Mouse (Mus musculus) erythroid progenitor cell, adult 5-6 weeks (primary cell): ENCODE results near the gene Pzp. TPM values are rescaled to one million over a fixed set of nuclear protein-coding genes. Genes with fewer than 3 reads are reported as not detected.

Experiments used
- ATAC-seq: replicated peaks from 2 replicates; pipeline ENCODE4 v1.8.0; 2016; ENCODE audit warnings: moderate number of reproducible peaks, mild to moderate bottlenecking, moderate TSS enrichment, inconsistent platforms; ENCODE audit not compliant: poor library complexity, low FRiP score, severe bottlenecking
- total RNA-seq, 2 experiments: library from RNA; stranded (forward) in 1 of 2; stranded (reverse) in 1 of 2; fragments of 150-400 nt in 1 of 2; fragments of 186-747, 209-891 nt in 1 of 2; gene quantifications; 2 replicates each; pipeline versions ENCODE4 v1.2.3 to v1.2.4; 2015 to 2017; ENCODE audit warnings: low replicate concordance in 2 of 2

Gene Pzp
- total RNA-seq, 2 experiments from 2014 or later = not detected

- ATAC-seq = no peak
Measured at GRCm38 (mm10) chr6:128487736-128488135, 38.8 kb downstream of the Pzp start.

- ATAC-seq = peak; percentile 95
Measured at GRCm38 (mm10) chr6:128479463-128480454, 46.8 kb downstream of the Pzp start.

- ATAC-seq = no peak
Measured at GRCm38 (mm10) chr6:128477495-128477894, 49.0 kb downstream of the Pzp start.

DNA sequence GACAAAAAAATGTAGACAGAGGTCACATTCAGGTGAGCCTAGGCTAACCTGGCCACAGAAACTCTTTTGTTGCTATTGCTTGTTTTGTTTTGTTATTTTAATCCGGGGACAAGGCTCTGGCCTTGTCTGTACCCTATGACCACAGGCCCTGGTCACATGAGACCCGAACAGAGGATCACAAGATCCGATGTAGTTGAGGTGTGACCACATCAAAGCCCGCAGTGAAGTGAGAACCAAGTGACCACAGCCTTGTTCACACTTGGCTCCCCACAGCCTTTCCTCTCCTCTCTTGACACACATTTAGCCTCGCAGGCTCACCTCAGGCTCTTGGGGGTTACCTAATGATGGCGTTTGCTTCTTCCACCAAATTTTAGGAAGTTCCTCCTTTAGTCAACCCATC, 52.4 kb downstream of the Pzp start:
- ATAC-seq = no peak

DNA sequence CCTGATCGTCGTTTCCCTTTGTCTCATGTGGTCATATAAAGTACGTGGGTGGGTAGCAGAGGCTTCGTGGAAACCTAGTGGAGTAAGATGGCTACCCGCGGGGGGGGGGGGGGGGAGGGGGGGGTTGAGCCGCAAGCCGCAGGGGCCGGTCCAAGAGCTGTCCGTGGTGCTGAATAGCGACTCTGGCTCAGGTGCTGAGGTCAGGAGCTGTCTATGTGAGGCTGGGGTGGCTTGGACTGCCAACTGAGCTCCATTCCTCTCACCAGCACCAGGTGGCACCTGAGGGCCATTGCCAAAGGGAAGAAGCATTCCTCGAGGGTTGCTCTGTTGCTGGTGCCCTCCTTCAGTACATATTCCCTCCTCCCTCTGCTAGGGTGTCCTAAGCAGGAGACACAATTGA, 57.1 kb downstream of the Pzp start:
- no peak; the same call in 1 of the 2 replicates for ATAC-seq

DNA sequence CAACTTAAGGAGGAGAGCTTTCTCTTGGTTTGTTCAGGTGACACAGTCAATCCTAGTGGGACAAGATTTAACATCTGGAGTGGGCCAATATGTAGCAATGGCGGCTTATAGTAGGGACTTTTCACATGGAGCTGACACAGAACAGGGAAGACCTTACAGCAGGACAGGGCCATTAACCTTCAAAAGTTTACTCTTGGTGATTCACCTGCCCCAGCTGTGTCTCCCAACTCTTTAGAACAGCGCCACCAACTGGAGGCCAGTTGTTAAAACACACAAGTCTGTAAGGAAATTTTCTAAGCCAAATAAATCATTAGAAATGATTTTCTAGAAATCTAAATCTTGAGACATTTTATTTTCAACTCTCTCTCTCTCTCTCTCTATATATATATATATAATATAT, 59.2 kb downstream of the Pzp start:
- no peak for ATAC-seq

DNA sequence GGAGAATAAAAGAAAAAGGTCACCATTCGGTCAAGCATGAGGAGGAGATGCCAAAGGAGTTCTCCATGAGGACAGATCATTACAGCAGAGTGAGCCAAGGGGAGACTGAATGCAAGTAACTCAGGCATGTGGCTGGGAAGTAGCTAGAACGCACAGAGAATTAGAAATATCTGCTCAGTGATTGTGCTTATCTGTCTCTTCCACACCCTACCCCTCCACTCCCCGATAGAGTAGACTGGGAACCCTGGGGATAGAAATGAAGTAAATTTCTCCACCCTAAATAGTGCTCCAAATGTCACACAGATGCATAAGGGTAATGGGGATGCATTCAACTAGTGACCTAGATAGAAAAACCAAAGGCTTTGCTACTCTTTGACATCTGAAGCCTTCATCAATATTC, 60.0 kb downstream of the Pzp start:
- no peak for ATAC-seq

GRCm38 (mm10) chr6:128466043-128466442, 60.5 kb downstream of the Pzp start:
- no peak for ATAC-seq

GRCm38 (mm10) chr6:128464996-128465395, 61.5 kb downstream of the Pzp start:
- ATAC-seq = no peak

DNA sequence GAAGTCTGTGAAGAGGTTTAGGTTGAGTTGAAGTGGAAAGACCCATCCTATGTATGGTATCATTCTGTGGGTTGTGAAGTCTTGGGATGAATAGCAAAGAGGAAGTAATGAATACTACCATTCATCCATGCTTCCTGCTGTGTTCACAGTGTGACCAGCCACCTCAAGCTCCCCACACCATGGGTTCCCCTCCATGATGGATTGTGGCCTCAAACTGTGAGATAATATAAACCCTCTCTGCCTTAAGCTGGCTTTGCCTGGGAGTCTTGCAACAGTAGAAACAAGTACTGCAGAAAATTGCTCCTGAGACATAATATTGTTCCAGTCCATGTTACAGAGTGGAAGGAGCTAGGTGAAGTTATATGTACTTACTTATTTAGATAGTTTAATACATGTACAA, 64.9 kb downstream of the Pzp start:
- no peak for ATAC-seq

GRCm38 (mm10) chr6:128460729-128461503, 65.6 kb downstream of the Pzp start:
- no peak for ATAC-seq

DNA sequence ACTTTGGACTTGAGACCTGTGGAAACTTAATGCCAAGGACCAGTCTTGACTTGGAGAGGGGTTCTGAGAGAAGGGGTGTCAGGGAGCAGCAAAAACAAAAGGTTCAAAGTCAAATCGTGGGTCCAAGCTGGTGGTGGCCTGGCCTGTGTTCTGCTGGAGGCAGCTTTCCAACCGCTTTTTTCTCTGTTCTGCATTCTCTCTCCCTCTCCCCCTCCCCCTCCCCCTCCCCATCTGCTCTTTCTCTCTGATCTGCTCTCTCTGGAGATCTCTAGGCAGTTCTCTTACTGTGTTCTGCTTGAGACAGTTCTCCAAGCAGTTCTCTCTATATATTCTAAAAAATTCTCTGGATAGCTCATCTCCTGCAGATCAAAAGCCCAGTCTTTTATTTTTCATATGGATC, 66.2 kb downstream of the Pzp start:
- ATAC-seq = no peak

DNA sequence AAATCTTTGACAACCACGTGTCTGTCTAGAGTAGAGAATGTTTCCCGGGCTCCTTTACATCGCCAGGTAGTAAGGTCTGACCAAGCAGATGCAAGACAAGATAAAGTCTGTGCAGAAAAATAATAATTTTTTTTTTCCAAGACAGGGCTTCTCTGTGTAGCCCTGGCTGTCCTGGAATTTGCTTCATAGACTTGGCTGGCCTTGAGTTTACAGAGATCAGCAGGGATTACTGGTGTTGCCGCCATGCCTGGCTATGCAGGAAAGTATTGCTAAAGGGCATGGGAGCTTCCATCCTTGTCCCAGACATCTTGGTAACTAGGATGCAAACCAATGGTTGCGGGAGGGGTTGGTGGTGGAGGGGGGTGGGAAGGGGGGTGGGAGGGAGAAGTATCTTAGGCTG, 69.3 kb downstream of the Pzp start:
- ATAC-seq = no peak

DNA sequence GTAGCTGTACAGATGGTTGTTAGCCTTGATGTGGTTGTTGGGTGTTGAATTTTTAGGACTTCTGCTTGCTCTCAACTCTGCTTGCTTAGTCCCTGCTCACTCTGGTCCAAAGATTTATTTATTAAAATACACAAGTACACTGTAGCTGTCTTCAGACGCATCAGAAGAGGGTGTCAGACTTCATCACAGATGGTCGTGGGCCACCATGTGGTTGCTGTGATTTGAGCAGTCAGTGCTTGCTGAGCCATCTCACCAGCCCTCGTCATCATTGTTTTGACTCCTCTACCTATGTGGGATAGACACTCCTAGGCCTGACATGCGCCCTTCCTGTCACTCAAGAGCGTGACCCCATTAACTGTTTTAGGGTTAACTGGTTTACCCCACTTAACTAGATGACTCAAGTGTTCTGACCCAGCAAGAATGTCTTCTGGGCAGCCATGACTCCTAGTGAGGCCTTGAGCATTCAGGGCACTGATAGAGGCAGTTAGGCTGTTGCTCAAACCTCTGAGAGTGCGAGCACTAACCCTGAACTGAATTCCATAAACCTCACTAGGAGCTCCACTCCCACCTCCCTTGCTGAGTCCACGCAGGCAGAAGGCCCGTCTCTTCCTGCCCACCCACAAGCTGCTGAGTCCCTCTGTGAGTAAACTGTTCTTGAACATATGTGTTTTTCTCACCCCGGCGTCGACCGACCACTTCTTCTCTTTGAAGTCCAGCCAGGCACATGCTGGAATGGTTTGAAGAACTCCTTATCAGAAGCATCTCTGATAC, 70.5 kb downstream of the Pzp start:
- ATAC-seq = no peak

DNA sequence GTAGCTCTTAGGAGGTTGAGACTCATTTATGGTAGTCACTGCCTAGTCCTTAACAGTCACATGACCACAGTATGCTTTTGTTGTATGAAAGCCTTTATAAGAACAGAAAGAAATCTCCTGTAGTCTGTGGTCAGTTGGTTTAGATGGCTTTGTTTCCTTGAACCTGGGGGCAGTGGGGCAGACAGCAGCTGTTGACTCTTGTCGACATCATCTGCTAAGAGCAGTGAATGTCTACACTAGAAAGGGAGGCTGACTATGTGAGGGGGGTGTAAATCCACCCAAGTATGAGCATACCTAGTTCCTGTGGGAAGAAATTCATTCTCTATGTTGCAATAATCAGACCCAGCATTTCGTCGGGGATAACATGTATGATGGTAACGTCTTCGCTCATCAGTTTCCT, 79.5 kb downstream of the Pzp start:
- no peak for ATAC-seq

- ATAC-seq = 0 out of 2 replicates have a peak, but pooled peaks have one; percentile 61
Measured at GRCm38 (mm10) chr6:128445761-128446535, 80.6 kb downstream of the Pzp start.

DNA sequence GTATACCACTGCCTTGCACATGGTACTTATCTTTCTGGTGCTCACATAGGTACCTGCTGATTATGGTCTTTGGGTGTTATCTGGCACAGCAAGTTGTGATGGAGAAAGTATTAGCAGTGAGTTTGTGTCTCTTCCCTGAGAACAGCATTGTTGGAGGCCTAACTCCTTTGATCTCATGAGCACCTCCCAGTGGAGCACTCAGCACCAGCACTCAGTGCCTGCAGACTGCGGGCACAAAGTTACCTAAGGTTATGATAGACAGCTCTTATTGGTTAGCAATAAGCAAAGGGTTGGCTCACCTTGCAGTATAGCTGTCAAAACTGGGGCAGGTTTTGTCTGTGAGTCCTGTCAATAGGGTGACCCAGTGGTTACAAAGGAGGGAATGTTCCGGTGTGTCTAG, 86.3 kb downstream of the Pzp start:
- ATAC-seq = no peak

DNA sequence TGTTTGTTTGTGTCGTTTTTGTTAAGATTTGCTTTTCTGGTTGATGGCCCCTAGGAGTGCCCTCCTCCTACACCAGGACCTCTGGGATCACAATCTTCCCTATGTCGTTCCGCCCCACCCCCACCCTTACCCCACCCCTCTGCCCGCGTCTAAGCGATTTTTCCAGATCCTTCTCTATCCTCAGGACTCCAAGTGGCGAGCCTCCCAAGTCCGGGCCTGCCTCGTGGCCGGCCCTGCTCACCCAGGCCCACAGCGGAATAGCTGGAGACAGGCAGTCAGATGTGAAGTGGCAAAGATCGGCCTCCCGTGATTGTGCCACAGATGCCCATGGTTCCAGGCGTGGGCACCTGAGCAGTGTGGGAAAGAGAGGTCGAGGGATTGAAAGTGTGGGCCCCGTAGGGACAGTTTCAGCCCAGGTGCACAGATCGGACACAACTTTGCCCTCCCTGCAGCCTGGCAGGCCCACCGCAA, 87.6 kb downstream of the Pzp start:
- peak; percentile 33 for ATAC-seq

DNA sequence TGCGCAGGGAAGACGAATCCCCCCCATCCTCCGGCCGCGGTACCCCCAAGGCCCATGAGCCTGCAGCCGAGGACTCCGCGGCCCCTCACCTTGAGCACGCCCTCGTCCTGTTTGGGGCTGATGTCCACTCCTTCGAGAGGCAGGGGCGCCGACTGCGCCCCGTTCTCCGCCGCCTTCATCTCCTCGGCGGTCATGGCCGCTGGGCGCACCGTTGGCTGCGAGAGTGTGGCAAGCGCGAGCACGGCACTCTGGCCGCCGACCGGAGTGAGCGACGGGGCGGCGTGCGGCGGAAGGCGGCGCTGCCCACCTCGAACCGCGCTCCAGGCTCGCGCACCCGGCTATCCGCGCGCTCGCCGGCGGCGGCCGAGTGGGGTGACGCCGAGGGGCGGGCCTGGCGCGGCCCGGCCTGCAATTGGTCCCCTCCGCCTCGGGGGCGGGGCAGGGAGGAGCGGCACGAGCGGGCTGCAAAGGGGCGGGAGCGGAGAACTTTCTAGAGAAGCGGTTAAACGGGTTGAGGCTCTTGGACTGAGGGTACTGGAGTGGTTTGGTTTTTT, 88.1 kb downstream of the Pzp start, which contains the start of gene Fkbp4:
Gene Fkbp4, minus strand, starts transcription at position 361 of the 554 bp plus-strand sequence.
- ATAC-seq = peak; percentile 95
